Mouse (Mus musculus): ENCODE measurements around the gene Trpm3. TPM values are rescaled to one million over a fixed set of nuclear protein-coding genes. Genes with fewer than 3 reads are reported as not detected.

The Trpm3 gene
- polyA plus RNA-seq, 1 experiment from 2014 or later = 0.37 TPM

DNA sequence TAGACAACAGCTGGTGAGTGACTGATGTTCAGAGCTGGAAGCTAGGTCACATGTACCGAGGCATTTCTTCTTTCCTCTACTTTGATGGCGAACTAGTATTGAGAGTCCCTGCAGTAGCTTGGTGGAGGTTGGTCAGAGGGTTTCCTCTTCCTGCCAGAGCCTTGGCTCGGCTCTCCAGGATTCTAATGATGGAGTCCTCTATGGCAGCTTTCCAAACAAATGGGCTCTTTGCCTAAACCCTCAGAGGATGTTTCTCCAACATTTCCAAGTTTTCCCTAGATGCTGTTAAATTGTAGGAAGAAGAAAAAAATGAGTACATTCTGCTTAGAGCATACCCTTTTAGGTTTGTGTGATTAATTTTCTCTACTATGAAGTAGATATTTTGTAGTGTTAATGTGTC lies 6.2 kb upstream of the Trpm3 start:
- DNase-seq (ENCODE audit: low spot score) = no peak
- WGBS = 75% methylated on average over 3 of the region's 3 CpGs
- Histone ChIP-seq H3K9me3 (ENCODE audit: control insufficient read depth, low read length) (no peaks in the 10 kb centered on the region), H3K27ac (ENCODE audit: low read depth) (no peak overlapping the region), H3K27me3 (replicated peaks; ENCODE audit: control insufficient read depth, insufficient read depth, low read length) (no peaks in the 10 kb centered on the region), H3K4me3 (ENCODE audit: low read depth, low read length) (no peak overlapping the region), H3K4me1 (replicated peaks; ENCODE audit: control insufficient read depth, insufficient read depth, low read length) (no peaks in the 10 kb centered on the region), H3K9ac (ENCODE audit: low read length) (no peak overlapping the region), H3K36me3 (ENCODE audit: control insufficient read depth, insufficient read depth, low read length) (no peaks in the 10 kb centered on the region), H3K4me2 (ENCODE audit: low read length) (no peak overlapping the region)
- no peak for ATAC-seq (replicated peaks; ENCODE audit: low FRiP score, low TSS enrichment, low read depth)

DNA sequence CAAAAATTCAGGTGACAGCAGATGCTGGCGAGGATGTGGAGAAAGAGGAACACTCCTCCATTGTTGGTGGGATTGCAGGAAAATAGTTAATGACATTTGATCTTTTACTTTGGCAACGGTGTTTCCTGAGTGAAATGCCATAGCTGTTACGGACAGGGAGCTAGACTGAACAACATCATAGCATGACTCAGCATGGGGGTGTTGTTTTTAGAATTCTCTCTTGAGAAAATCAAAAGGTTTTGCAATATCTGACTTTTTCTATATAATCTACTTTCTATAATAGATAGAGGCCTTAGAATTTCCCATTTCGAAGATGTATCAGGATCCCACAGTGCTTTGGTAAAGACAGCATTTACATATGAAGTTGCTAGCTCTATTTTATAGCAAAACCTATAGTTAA lies 39.7 kb downstream of the Trpm3 start:
- no peak overlapping the region for H3K9ac ChIP-seq (ENCODE audit: low read length)
- H3K36me3 ChIP-seq (ENCODE audit: control insufficient read depth, insufficient read depth, low read length) = no peaks in the 10 kb centered on the region
- DNase-seq (ENCODE audit: low spot score) (no peak), ATAC-seq (replicated peaks; ENCODE audit: low FRiP score, low TSS enrichment, low read depth) (no peak)
- no peaks in the 10 kb centered on the region for H3K27me3 ChIP-seq (replicated peaks; ENCODE audit: control insufficient read depth, insufficient read depth, low read length)
- H3K4me2 ChIP-seq (ENCODE audit: low read length) = no peak overlapping the region
- 87% methylated on average over 4 of the region's 4 CpGs for WGBS
- H3K4me3 ChIP-seq (ENCODE audit: low read depth, low read length) = no peak overlapping the region
- no peaks in the 10 kb centered on the region for H3K4me1 ChIP-seq (replicated peaks; ENCODE audit: control insufficient read depth, insufficient read depth, low read length)
- H3K27ac ChIP-seq (ENCODE audit: low read depth) = no peak overlapping the region
- no peaks in the 10 kb centered on the region for H3K9me3 ChIP-seq (ENCODE audit: control insufficient read depth, low read length)

DNA sequence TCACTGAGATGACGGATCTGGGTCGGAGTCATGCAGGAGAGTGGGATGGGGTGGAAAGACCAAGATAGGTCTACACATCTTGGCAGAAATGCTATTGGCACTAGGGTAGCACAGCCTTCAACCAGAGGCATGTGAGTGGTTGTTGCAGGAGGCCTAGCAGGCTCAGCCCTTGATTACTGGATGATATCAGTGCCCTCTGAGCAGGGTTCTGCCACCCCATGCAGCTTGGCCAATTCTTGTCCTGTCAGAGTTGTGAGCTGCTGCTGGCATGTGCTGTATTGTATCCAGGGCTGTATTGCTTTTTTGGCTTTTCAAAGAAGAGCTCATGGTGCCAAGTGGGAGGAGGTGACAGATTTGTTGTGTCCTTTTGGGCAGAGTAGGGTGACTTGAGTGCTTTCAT lies 40.2 kb downstream of the Trpm3 start:
- no peak for DNase-seq (ENCODE audit: low spot score)
- Histone ChIP-seq H3K4me1 (replicated peaks; ENCODE audit: control insufficient read depth, insufficient read depth, low read length) (no peaks in the 10 kb centered on the region), H3K9me3 (ENCODE audit: control insufficient read depth, low read length) (no peaks in the 10 kb centered on the region), H3K27me3 (replicated peaks; ENCODE audit: control insufficient read depth, insufficient read depth, low read length) (no peaks in the 10 kb centered on the region), H3K4me3 (ENCODE audit: low read depth, low read length) (no peak overlapping the region), H3K36me3 (ENCODE audit: control insufficient read depth, insufficient read depth, low read length) (no peaks in the 10 kb centered on the region), H3K9ac (ENCODE audit: low read length) (no peak overlapping the region), H3K4me2 (ENCODE audit: low read length) (no peak overlapping the region), H3K27ac (ENCODE audit: low read depth) (no peak overlapping the region)
- 95% methylated on average over 2 of the region's 2 CpGs for WGBS
- ATAC-seq (replicated peaks; ENCODE audit: low FRiP score, low TSS enrichment, low read depth) = no peak

DNA sequence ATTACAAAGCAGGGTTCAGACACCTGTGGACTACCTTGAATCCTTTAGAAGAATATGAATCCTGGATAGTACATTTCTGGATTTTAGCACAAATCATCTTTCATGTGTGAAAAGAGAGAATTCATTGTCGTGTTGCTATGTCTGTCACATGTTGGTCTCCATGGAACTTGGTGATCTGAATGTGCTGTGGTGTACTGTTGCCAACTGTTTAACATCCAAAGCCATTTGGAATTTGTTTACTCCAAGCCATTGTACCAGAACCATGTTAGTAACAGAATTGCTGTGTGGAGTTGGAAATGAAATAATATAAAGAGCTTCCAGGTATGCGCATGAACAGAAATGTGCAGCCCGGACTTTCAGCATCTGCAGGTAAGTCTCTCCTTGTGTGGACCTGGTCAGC lies 41.3 kb downstream of the Trpm3 start:
- DNase-seq (ENCODE audit: low spot score) (no peak), ATAC-seq (replicated peaks; ENCODE audit: low FRiP score, low TSS enrichment, low read depth) (no peak)
- Histone ChIP-seq H3K4me2 (ENCODE audit: low read length) (no peak overlapping the region), H3K9me3 (ENCODE audit: control insufficient read depth, low read length) (no peaks in the 10 kb centered on the region), H3K9ac (ENCODE audit: low read length) (no peak overlapping the region), H3K27ac (ENCODE audit: low read depth) (no peak overlapping the region), H3K4me1 (replicated peaks; ENCODE audit: control insufficient read depth, insufficient read depth, low read length) (no peaks in the 10 kb centered on the region), H3K4me3 (ENCODE audit: low read depth, low read length) (no peak overlapping the region), H3K36me3 (ENCODE audit: control insufficient read depth, insufficient read depth, low read length) (no peaks in the 10 kb centered on the region), H3K27me3 (replicated peaks; ENCODE audit: control insufficient read depth, insufficient read depth, low read length) (no peaks in the 10 kb centered on the region)
- 83% methylated on average over 3 of the region's 3 CpGs for WGBS

DNA sequence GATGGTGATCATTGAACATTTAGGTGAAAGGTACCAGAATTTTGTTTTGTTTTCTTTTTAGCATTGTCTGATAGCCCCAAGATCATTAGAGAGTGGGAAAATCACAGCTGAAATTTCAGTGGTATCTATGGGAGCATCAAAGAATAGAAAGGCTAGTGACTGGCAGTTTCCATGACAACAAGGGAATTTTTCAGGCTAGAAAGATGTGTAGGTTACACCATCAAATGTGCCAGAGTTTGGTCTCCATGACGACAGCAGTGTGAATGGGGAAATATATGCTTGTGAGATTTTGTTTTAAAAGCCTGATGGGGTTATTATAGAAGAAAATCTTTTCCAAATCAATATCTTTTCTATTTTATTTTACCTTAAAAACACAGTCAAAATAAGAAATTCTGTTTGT lies 50.9 kb downstream of the Trpm3 start:
- Histone ChIP-seq H3K9me3 (ENCODE audit: control insufficient read depth, low read length) (no peaks in the 10 kb centered on the region), H3K36me3 (ENCODE audit: control insufficient read depth, insufficient read depth, low read length) (no peaks in the 10 kb centered on the region), H3K4me2 (ENCODE audit: low read length) (no peak overlapping the region), H3K27ac (ENCODE audit: low read depth) (no peak overlapping the region), H3K27me3 (replicated peaks; ENCODE audit: control insufficient read depth, insufficient read depth, low read length) (no peaks in the 10 kb centered on the region), H3K4me3 (ENCODE audit: low read depth, low read length) (no peak overlapping the region), H3K4me1 (replicated peaks; ENCODE audit: control insufficient read depth, insufficient read depth, low read length) (no peaks in the 10 kb centered on the region), H3K9ac (ENCODE audit: low read length) (no peak overlapping the region)
- WGBS = 50% methylated on average over 1 of the region's 1 CpGs
- ATAC-seq (replicated peaks; ENCODE audit: low FRiP score, low TSS enrichment, low read depth) = no peak
- DNase-seq (ENCODE audit: low spot score) = no peak

DNA sequence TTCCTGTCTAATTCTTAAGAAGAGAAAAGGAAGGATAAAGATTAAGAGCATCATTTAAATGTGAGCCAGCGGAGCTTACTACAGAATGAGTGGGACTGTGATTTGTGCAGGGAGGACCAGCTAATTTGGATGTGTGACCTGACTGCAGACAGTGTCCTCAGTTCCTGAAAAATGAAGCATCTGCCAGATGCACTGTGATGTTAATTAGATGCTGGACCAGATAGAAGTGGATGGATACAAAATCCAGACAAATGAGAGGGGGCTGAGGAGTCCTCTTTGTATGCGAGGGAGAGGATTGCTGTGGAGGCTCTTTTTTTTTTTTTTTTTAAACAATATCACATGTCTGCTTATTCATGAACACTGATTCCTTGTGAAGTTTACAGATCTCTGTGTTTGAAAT lies 83.7 kb downstream of the Trpm3 start:
- Histone ChIP-seq H3K4me2 (ENCODE audit: low read length) (no peak overlapping the region), H3K27ac (ENCODE audit: low read depth) (no peak overlapping the region), H3K4me3 (ENCODE audit: low read depth, low read length) (no peak overlapping the region), H3K9me3 (ENCODE audit: control insufficient read depth, low read length) (no peaks in the 10 kb centered on the region), H3K4me1 (replicated peaks; ENCODE audit: control insufficient read depth, insufficient read depth, low read length) (no peaks in the 10 kb centered on the region), H3K27me3 (replicated peaks; ENCODE audit: control insufficient read depth, insufficient read depth, low read length) (no peaks in the 10 kb centered on the region), H3K36me3 (ENCODE audit: control insufficient read depth, insufficient read depth, low read length) (no peaks in the 10 kb centered on the region), H3K9ac (ENCODE audit: low read length) (no peak overlapping the region)
- ATAC-seq (replicated peaks; ENCODE audit: low FRiP score, low TSS enrichment, low read depth) (no peak), DNase-seq (ENCODE audit: low spot score) (no peak)
- WGBS = 81% methylated on average over 2 of the region's 2 CpGs

DNA sequence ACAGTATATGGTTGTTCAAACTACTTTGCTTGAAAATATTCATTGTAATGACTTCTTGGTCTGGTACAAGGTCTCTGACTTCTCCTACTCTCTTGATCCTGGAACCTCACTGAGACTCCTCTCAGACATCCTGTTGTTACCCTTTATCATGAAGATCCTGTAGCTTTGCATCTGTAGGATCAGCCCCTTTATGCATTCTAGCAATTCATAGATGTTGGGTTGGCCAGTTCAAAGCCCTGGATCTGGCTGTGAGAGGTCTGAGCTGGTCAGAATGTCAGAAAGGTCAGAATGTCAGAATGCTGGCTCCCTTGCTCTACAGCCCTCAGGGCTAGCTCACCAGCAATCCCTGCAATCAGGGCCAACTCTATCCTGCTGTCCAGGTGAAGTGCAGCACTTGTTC lies 95.3 kb downstream of the Trpm3 start:
- Histone ChIP-seq H3K36me3 (ENCODE audit: control insufficient read depth, insufficient read depth, low read length) (no peaks in the 10 kb centered on the region), H3K4me3 (ENCODE audit: low read depth, low read length) (no peak overlapping the region), H3K27me3 (replicated peaks; ENCODE audit: control insufficient read depth, insufficient read depth, low read length) (no peaks in the 10 kb centered on the region), H3K4me1 (replicated peaks; ENCODE audit: control insufficient read depth, insufficient read depth, low read length) (no peaks in the 10 kb centered on the region), H3K27ac (ENCODE audit: low read depth) (no peak overlapping the region), H3K4me2 (ENCODE audit: low read length) (no peak overlapping the region), H3K9ac (ENCODE audit: low read length) (no peak overlapping the region), H3K9me3 (ENCODE audit: control insufficient read depth, low read length) (no peaks in the 10 kb centered on the region)
- ATAC-seq (replicated peaks; ENCODE audit: low FRiP score, low TSS enrichment, low read depth) = no peak
- DNase-seq (ENCODE audit: low spot score) = no peak

DNA sequence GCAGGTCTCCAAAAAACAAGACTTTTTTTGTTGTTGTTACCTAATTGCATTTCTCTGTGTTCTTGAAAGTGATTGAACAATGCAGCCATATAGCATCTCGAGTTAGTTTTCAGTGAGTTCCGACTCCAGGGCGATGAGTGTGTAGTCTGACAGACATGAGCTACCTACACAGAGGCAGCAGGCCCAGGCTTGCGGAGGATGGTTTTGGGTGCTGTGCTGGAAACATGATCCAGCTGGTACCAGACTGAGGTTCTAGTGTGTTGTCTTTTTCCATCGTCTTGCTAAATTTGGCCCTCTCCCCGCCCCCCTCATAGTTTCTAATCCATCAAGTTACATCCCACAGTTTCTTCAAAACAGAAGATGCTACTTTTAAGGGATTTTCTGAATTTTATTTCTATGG lies 110.2 kb downstream of the Trpm3 start:
- H3K4me1 ChIP-seq (replicated peaks; ENCODE audit: control insufficient read depth, insufficient read depth, low read length) = no peaks in the 10 kb centered on the region
- no peak overlapping the region for H3K4me2 ChIP-seq (ENCODE audit: low read length)
- 86% methylated on average over 6 of the region's 6 CpGs for WGBS
- H3K36me3 ChIP-seq (ENCODE audit: control insufficient read depth, insufficient read depth, low read length) = no peaks in the 10 kb centered on the region
- no peak overlapping the region for H3K9ac ChIP-seq (ENCODE audit: low read length)
- no peak overlapping the region for H3K27ac ChIP-seq (ENCODE audit: low read depth)
- no peak for DNase-seq (ENCODE audit: low spot score)
- H3K4me3 ChIP-seq (ENCODE audit: low read depth, low read length) = no peak overlapping the region
- H3K27me3 ChIP-seq (replicated peaks; ENCODE audit: control insufficient read depth, insufficient read depth, low read length) = no peaks in the 10 kb centered on the region
- no peak for ATAC-seq (replicated peaks; ENCODE audit: low FRiP score, low TSS enrichment, low read depth)
- no peaks in the 10 kb centered on the region for H3K9me3 ChIP-seq (ENCODE audit: control insufficient read depth, low read length)

DNA sequence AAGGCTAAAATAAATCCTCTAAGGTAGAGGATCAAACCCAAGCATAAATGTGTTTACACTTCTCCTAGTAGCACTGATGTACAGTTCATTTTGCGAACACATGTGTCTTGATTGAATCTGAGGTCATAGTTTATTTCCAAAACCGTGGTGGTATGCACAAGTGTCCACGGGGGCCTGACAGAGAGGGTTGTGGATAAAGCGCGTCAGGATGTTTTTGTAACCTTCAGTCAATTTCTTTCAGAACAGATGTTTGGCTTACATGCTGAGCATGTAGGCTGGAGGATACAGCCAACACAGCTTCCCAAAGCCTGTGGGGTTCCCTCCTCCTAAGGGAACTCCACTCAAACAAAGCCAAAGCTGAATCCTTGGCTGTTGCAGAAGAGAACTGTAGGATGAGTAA lies 134.1 kb downstream of the Trpm3 start:
- H3K27me3 ChIP-seq (replicated peaks; ENCODE audit: control insufficient read depth, insufficient read depth, low read length) = no peaks in the 10 kb centered on the region
- H3K9me3 ChIP-seq (ENCODE audit: control insufficient read depth, low read length) = no peaks in the 10 kb centered on the region
- no peak overlapping the region for H3K9ac ChIP-seq (ENCODE audit: low read length)
- H3K4me1 ChIP-seq (replicated peaks; ENCODE audit: control insufficient read depth, insufficient read depth, low read length) = no peaks in the 10 kb centered on the region
- H3K36me3 ChIP-seq (ENCODE audit: control insufficient read depth, insufficient read depth, low read length) = no peaks in the 10 kb centered on the region
- DNase-seq (ENCODE audit: low spot score) (no peak), ATAC-seq (replicated peaks; ENCODE audit: low FRiP score, low TSS enrichment, low read depth) (no peak)
- H3K27ac ChIP-seq (ENCODE audit: low read depth) = no peak overlapping the region
- no peak overlapping the region for H3K4me3 ChIP-seq (ENCODE audit: low read depth, low read length)
- no peak overlapping the region for H3K4me2 ChIP-seq (ENCODE audit: low read length)
- WGBS = 42% methylated on average over 5 of the region's 5 CpGs
